Mouse (Mus musculus) right cerebral cortex, postnatal 36 days (tissue): ENCODE data around the gene Ephb1.

Experiments
- DNase-seq, 2 experiments: peaks; one replicate each; pipeline ENCODE4 v3.0.0; 2022; ENCODE audit warnings: low spot score in 2 of 2, mixed read lengths in 1 of 2

Ephb1 gene

DNA sequence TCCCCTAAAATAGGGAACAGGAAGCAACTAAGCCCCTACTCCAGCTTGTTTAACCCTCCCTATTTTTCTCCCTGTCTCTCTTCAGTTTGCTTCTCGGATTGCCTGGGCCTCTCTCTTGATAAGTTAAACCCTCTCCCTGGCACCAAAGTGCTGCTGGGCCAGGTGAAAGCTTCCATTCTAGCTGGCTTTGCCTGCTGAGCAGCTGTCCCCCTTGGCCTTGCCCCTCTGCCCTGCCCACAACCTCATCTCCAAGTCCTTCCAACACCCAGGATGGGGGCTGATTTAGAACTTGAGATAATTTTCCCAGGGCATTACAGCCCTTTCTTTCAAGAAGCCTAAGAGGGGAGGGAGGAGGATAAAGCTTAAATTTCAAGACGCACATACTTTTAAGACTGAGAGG is 174.0 kb downstream of the Ephb1 start:
- DNase-seq = no peak

DNA sequence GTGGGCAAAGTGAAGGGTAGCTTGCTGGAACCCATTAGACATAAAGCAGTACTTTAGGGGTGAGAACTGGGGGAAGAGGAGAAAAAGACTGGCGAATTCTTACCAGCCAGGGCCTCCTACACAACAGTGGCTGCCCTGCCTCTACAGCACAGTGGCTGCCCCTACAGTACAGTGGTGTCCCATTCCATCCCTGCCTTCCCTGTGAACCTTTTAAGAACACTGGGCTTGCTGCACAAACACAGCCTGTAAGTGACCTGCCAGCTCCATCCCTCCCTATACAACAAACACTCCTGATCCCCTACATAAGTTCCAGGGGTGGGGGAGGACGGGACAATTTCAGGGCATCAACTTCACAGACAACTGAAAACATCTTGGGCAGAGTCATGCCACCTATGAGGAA is 174.4 kb downstream of the Ephb1 start:
- no peak for DNase-seq

DNA sequence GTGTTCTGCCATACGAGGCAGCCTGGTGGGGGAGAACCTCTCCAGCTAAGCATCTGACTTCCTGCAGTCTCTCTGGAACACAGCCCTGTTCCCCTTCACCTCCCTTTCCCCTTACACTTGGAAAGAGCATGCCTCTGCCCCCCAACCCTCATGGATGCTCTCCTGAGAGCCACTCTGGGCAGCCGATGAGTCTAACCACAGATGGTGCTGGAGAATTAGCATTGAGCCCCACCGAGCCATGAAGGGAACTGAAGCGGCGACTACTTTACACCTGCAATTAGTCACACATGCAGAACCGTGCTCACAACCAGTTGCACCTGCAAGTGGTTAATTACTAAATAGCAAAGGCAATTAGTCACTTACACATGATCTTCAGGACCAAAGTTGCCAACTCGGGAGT is 184.8 kb downstream of the Ephb1 start:
- DNase-seq = no peak

DNA sequence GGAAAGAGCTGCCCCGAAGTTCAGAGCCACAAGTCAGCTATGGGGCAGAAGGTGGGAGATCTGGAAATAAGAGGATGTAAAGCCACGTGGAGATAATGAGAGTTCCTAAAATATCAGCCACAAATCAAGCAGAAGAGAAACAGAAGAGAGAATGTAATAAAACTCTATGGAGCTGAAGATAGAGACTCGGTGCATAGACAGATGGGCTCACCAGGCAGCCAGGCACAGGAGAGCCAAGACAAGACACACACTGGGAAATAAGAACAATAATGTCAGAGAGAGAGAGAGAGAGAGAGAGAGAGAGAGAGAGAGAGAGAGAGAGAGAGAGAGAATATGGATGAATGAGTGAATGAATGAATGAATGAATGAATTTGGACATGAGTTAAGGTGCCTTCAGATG is 198.6 kb downstream of the Ephb1 start:
- DNase-seq = no peak

DNA sequence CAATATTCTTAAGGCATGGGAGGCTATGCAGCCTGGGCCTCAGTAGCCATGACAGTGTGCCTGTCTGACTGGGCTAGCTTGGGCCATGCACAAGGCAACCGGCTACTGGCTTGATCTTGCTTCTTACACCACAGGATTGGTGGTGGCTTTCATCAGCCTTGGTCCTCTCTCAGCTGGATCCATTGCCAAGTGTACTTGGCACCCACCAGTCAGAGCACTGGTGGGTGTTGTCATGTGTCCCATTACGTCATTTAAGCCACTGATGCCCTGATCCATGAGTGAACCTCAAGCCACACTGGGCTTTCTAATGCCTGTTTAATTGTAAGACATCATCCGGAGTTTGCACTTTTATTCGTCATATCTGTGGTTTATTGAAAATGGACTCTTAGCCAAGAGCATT is 215.3 kb downstream of the Ephb1 start:
- no peak for DNase-seq

DNA sequence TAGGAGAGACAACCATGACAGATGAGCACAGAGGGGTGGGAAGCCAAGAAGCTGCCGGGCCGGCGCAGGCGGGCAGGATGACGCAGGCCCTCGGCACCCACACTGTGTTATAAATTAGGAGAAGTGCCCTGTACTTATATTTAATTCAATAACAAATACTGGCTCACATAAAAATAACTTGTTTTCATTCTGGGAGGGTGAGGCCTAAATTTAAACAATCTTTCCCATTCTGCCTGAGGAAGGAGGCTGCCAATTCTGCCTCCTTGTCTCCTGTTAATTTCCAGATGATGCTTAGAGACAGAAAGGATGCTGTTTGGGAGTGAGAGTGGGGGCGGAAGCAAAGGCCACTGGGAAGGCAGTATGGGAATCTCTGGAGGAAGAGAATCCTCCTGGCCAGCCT is 215.8 kb downstream of the Ephb1 start:
- peak; percentile 70 to 78 for DNase-seq

DNA sequence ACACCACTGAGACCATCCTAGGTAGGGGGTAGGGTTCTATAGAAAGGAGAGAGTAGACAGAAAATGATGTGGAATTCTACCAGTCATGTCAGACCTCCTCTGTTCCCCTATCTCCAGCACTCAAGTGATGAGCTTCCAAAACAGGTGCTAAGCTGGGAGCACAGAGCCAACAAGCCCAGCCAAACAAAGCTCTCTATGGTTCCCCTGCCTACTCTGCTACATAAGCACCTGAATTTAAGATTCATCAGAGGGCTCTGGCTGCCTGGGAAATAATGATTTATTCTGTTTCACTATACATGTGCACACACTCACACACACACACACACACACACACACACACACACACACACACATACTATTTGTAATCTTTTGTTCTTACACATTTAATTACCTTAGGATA is 216.3 kb downstream of the Ephb1 start:
- peak in 1 of 2 experiments; percentile 8 for DNase-seq

DNA sequence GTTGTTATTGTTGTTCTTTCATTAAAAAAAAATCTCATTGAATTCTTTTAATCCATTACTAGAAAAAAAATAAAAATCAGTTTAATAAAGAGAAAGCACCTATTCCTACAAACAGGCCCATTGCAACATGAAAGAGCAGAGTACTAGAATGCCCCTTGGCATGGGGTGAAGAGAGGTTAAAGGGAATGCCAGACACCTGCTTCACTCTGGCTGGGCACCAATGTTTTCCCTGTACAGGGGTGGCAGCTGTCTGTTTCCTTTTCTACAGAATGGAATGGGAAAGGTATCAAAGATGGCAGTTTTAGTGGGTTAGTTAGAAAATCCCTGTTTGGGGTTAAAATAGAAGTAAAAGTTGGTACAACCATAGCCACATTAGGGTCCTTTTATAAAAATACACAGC is 224.0 kb downstream of the Ephb1 start:
- no peak for DNase-seq

DNA sequence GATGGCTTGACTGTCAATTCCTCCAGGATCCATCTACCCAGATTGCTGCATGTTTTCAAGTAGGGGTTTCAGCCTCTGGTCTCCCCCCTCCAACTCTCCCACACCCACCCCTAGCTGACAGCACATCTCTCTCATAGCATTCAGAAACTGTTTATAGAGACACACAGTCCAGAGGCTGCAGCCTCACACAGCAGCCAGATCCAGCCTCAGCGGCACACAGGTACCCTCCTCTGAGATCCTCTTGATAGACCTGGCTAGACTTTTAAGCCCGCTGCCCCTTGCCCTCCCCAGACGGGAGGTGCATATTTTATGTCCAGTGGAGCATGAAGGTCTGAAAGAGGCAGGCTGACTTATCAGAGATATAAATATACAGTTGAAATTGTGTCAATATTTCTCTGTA is 228.0 kb downstream of the Ephb1 start:
- DNase-seq = no peak

DNA sequence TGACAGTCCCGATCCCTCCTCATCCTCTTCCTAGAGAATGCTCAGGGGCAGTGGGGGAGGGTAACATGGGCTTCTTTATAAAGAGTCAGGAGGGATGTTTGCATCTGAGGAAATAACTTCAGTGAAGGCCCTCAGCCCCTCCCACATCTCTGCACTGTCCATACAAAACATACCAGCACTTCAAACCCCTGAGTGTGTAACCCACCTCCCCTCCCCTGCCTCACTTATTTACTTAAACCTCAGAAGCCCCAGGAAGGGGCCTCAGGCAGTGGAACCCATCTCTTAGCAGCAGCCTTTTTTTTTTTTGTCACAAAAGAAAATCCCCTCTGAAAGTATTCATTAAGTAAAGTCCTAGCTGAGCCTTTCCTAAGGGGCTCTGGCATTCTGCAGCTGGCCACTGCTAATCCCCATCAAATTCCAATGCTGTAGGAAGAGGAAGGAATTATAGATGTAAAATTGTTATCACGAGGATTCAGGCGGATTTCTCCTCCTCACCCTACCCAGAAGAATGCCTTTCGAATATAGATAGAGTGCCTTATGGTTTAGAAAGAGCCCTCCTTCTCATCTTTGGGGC is 231.5 kb downstream of the Ephb1 start:
- no peak for DNase-seq

DNA sequence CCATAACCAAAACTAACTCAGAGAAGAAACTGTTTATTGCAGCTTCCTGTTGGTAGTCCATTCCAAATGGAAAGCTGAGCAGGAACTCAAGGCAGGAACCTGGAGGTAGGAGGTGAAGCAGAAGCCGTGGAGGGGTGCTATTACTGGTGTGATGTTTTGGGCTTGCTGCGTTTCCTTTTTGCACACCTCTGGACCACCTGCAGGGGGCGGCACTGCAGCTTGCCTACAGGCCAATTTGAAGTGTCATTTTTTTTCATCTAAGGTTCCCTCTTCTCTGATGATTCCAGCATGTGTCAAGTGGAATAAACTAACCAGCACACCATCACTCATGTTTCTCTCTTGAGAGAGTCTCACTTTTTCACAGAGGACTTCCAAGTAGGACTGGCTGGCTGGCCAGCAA is 235.1 kb downstream of the Ephb1 start:
- no peak for DNase-seq

DNA sequence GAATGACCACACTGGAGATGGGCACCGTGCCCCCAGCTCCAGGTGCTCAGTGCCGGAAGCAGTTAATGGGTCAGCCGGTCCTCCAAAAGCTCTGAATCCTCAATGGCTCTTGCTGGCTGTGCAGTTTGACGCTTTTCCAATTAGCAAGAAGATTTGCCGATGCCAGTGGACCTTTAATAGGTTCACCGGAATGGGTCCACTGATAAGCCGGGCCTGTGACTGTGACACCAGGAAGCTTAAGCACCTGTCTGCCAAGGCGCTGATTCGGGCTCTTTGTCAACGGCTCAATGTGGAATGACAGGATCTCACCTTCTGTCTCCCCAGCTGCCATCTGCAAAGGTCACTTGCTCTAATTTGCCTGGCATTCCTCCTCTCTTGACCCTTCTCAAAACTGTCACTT is 239.2 kb downstream of the Ephb1 start:
- DNase-seq = no peak

DNA sequence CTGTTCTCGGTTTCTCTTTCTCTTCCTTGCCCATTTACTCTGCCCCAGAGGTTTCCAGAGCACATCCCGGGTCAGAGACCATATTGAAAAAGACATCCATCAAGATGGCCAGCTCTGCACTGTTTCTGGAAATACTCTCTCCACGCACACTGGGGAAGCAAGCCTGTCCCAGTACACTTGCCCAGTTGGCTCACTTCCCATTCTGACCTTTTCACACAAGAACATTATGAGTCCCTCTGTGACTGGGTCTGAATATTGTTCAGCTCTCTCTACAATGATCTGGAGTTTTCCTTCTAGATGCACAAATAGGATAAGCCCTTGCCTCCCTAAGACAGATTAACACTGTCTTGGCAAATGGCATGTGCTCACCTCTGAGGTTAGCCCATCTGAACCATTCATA is 243.0 kb downstream of the Ephb1 start:
- DNase-seq = no peak

DNA sequence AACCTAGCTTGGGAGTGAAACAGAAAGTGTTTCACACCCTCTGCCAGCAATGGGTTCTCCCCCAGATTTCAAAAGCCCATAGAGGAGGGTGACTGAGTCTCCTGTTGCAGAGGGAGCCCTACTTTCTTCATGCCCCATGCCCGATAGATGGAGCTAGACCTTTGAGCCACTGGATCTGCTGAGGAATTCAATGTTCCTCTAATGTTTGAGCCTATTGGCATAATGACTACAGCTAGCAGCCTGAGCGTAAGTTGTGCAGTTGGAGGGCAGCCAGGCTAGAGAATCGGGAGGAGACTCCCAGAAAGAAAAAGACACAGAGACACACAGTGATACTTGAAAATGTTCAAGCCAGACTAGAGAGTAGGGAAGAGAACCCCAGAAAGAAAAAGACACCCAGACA is 246.5 kb downstream of the Ephb1 start:
- peak; percentile 15 to 23 for DNase-seq

DNA sequence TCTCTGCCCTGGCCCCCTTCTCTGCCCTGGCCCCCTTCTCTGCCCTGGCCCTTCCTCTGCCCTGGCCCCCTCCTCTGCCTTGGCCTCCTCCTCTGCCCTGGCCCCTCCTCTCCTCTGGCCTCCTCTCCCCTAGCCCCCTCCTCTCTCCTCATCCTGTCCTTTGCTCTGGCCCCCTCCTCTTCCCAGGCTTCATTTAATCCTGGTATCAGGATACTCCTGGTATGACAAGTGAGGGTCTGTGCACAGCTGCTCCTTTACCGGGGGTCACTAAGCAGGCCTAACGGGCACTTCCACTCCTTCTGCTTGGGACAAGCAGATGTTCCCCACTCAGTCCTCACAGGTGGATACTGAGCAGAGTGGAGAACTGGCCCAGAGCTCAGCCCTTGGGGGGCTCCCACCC is 247.3 kb downstream of the Ephb1 start:
- no peak for DNase-seq

DNA sequence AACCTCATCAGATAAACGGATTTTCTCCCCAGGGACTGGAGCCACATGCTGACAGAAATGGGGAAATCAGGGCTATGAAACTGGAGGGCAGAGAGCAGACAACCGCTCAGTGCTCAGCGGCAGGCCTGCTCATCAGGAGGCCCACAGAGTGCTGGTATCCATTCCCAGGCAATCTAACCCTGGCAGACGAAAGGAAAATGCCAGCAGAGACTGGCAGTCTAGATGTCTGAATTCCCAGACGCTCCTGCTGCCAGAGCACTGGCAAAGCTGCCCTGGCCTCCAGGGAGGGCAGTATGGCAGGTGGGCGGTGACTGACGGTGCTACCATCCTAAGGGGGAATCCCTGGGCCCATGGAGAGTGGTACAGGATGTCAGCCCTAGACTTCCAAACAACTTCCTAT is 257.7 kb downstream of the Ephb1 start:
- DNase-seq = no peak

DNA sequence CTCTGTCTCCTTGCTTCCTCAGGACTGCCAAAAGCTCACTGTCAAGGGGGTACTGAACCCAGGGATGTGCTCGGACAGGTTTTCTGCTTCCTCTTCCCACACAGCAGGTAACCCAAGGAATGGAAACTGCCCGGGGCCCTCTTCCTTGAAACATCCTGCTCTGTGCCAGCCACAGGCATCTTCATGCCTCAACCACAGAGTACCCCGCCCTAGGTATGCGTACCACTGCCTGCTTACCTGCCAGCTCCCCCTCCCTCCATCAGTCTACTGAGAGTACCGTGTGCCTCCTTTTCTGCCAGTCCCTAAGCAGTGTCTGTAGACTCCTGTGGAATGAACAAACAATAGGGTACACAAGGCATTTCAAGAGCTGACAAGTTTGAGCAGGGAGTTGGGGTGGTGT is 265.9 kb downstream of the Ephb1 start:
- no peak for DNase-seq

DNA sequence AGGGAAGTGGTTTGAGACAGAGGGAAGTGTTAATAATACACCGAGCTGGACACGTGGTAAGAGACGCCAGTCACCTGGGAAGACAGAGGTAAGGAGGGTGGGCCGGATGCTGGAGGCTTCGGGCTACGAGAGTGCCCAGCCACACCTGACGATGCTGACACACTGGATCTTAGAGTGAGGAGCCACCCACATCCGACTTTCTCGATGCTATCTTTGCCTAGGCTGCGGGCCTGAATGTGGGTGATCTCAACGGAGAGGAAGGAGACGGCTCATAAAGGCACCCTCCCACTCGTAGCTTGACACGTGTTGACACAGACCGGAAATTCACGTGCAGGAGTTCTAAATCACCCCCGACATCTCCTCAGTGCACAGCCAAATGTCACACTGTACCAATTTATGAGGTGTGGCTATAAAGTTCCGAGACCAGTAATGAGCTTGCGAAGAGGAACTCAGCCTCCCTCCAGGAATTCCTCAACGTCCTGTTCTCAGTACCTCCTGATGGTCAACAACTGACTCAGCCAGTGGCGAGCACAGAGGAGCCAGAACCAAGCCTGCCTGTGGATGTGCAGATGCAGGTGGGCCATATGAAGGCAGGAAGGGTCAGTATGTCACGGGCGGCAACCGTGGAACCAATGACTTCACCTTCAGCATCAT is 268.3 kb downstream of the Ephb1 start:
- peak; percentile 35 to 39 for DNase-seq

DNA sequence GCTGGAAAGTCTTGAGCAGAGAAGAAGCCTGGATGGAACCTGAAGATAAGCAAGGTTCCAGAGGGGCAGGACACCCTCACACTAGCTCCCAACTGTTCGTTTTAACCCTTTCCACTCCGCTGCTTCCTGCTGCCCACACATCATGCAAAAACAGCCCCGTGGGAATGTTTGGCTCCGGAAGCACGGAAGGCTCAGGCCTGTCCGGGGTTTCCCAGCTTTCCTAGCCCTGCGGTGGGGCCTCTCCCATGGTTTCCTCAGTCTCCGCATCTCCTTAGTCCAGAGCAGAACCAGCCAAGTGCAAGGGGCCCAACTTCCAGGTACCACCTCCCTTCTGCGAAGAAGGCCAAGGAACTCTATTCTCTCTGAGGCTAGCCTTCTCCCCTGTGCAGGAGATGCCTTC is 269.0 kb downstream of the Ephb1 start:
- DNase-seq = no peak

DNA sequence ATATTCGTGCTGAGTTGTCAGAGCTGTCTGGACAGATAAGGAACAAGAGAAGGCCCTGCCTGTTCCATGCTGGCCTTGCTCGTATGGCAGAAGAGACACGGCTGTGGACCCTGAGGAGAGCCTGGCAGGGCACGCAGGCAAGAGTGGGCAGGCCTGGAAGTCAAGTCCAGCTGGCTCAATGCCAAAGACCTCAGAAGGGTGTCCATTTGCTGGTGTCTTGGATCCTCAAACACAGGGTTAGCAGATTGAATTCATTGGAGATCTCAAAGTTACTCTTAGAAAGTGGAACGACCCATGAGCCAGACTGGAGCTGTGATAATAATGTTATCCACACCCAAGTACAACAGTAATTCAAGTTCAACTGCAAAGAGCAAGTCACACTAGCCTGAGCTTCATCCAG is 273.6 kb downstream of the Ephb1 start:
- DNase-seq = no peak

DNA sequence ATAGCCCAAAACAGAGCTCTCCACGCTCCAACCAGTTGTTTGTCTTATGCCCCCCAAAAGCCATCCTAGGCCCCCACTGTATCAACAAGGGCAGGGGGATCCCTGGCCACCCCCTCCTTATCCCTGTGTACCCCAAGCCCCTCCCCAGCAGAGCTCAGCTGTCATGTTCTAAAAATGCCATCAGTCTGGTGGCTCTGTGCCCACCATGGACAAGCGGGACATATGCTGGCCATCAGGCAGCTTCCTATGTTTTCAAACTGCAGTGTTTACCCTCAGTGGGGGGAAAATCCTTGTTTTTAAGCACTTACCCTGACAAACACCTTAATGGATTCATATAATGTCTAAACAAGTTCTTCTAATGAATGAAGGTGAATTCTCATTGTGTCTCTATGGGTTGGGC is 275.3 kb downstream of the Ephb1 start:
- DNase-seq = no peak

DNA sequence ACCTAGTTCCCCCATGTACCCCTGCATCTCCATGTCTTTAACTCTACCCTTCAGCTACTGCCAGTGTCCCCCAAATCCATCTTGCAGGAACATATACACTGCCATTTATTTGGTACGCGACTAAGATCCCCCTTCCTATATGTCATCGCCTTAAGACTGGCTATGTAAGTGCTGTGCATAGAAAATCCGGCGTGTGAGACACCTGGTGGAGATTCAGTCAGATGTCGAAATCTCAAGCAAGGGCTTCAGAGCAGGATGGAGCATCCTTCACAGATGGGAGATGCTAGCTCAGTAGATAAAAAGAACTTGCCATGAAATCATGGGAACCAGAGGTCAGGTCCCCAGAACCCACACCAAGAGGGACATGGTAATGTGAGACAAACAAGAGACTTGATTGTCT is 276.3 kb downstream of the Ephb1 start:
- no peak for DNase-seq

DNA sequence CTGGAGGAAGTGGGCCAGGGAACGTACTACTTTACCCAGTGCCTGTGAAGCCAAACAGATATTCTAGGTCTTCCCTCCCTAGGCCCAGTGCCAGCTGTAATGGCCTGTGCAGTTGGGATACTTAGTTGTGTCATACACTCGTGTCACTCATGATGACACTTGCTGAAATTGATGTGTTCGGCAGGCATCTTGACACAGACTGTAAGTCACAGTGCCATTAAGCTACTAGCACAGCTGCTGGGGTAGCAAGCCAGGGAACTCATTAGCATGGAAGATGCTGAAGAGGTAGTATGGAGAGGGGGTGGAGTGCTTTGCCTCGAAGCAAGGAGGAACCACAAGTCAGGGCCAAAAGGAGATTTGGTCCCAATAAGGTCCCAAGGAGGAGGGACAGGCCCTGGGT is 279.0 kb downstream of the Ephb1 start:
- DNase-seq = no peak

DNA sequence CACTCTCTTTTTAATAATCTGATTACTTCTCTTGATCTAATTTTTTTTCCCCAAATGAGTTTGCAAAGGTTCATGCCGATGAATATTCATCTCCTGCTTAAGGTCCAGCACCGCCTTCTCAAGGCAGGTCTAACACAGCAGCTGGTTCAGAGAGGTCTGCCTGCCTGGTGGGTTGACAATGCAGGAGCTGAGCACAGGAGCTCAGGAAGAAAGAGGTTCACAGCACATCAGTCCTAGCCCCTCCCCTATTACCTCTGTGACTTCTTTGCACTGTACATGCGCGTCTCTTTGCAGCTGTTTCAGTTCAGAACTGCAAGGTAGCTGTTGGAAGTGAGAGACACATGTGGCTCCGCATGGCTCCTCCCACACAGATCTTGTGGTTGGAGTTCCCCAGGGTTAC is 281.1 kb downstream of the Ephb1 start:
- DNase-seq = no peak
